Comparison of ENCODE assay signal across 8 mouse cellular contexts in genomic region chr10:110733343-110733742, GRCm38 (mm10). TPM values are rescaled to one million over a fixed set of nuclear protein-coding genes. Genes with fewer than 3 reads are reported as not detected.
DNase-seq lines count a peak whose midpoint lies in the region; ATAC-seq lines count a peak whose summit lies in the region.

No protein-coding gene starts in this region.

- H3K27me3 ChIP-seq in kidney, embryonic 15.5 days: peaks cover 6% of the 10 kb centered on the region; the same call in 1 of the 2 replicates
- no peaks in the 10 kb centered on the region for H3K27me3 ChIP-seq in limb, embryonic 13.5 days

- H3K9me3 ChIP-seq in kidney, embryonic 15.5 days (replicated peaks): no peaks in the 10 kb centered on the region
- no peaks in the 10 kb centered on the region for H3K9me3 ChIP-seq in limb, embryonic 13.5 days

- no peak overlapping the region for H3K4me2 ChIP-seq in kidney, embryonic 15.5 days
- H3K4me2 ChIP-seq in limb, embryonic 13.5 days (replicated peaks): peak overlapping the region; percentile 9; the same call in 1 of the 2 replicates

- ATAC-seq in kidney, embryonic 15.5 days (replicated peaks; ENCODE audit: low FRiP score): 0 out of 2 replicates have a peak, but pooled peaks have one; percentile 55
- ATAC-seq in limb, embryonic 13.5 days (ENCODE audit: low FRiP score, low read depth): no peak

- H3K4me3 ChIP-seq in kidney, embryonic 15.5 days (replicated peaks): no peak overlapping the region
- no peak overlapping the region for H3K4me3 ChIP-seq in limb, embryonic 13.5 days

- WGBS in kidney, embryonic 15.5 days: 20% methylated on average over 6 of the region's 6 CpGs
- 22% methylated on average over 6 of the region's 6 CpGs for WGBS in limb, embryonic 13.5 days

- H3K4me1 ChIP-seq in kidney, embryonic 15.5 days: peaks cover 9% of the 10 kb centered on the region
- peaks cover 4% of the 10 kb centered on the region for H3K4me1 ChIP-seq in limb, embryonic 13.5 days

- no peaks in the 10 kb centered on the region for H3K36me3 ChIP-seq in kidney, embryonic 15.5 days
- no peaks in the 10 kb centered on the region for H3K36me3 ChIP-seq in limb, embryonic 13.5 days

- H3K9ac ChIP-seq in kidney, embryonic 15.5 days: no peak overlapping the region
- no peak overlapping the region for H3K9ac ChIP-seq in limb, embryonic 13.5 days

- peak; percentile 80 to 81 for DNase-seq in B cell, adult 2 months
- peak; percentile 45 for DNase-seq in T-cell, adult 2 months (ENCODE audit: low spot score)
- peak; percentile 88 to 93 for DNase-seq in cerebellum, postnatal 14 days
- peak; percentile 26 to 70 for DNase-seq in frontal cortex, postnatal 14 days (ENCODE audit: low spot score in 2 of 2)
- peak; percentile 73 for DNase-seq in naive thymus-derived CD4-positive, alpha-beta T cell, adult 2 months (ENCODE audit: low read depth)
- DNase-seq in telencephalon, adult 2 months (ENCODE audit: low read depth, low spot score): peak; percentile 50

- H3K27ac ChIP-seq in kidney, embryonic 15.5 days: no peak overlapping the region
- no peak overlapping the region for H3K27ac ChIP-seq in limb, embryonic 13.5 days

RNA-seq across cellular contexts. Expression of gene E2f7, which starts 11.9 kb away (rescaled TPM):
- polyA plus RNA-seq in kidney, embryonic 15.5 days (2015; fragmentation: Nextera tagmentation; extraction: Ambion mirVana): 26.5 and 29.5 TPM in 2 replicates
- polyA plus RNA-seq in limb, embryonic 13.5 days (2015; fragmentation: Nextera tagmentation; extraction: Ambion mirVana): 24.6 and 26.2 TPM in 2 replicates
